Mouse (Mus musculus) Muller cell, postnatal 12 days (primary cell): ENCODE results near the gene Tas2r126.
"Not testable (repeated sequence)": the region's sequence is repeated elsewhere in the genome, so short reads cannot be mapped to it uniquely, and the experiment has no call there.

Experiments used
- DNase-seq: peaks from one replicate; pipeline ENCODE4 v3.0.0-alpha.2; 2015; ENCODE audit errors: inconsistent ontology term

Gene Tas2r126

GRCm38 (mm10) chr6:42434446-42434845, at the start of gene Tas2r126:
TSS of gene Tas2r126 (plus strand) at chr6:42434535.
- no peak for DNase-seq

- DNase-seq: no peak
Measured at GRCm38 (mm10) chr6:42385635-42386034, 48.7 kb upstream of the Tas2r126 start.

- no peak for DNase-seq
Measured at GRCm38 (mm10) chr6:42391796-42392330, 42.5 kb upstream of the Tas2r126 start.

- peak; percentile 73 for DNase-seq
Measured at GRCm38 (mm10) chr6:42395960-42396809, 38.1 kb upstream of the Tas2r126 start.

- no peak for DNase-seq
Measured at GRCm38 (mm10) chr6:42397041-42397657, 37.2 kb upstream of the Tas2r126 start.

GRCm38 (mm10) chr6:42398285-42398684, 36.0 kb upstream of the Tas2r126 start:
- DNase-seq: no peak

- DNase-seq: no peak
Measured at GRCm38 (mm10) chr6:42398998-42399397, 35.3 kb upstream of the Tas2r126 start.

GRCm38 (mm10) chr6:42399938-42400337, 34.4 kb upstream of the Tas2r126 start, which contains the start of gene Tas2r143:
TSS of gene Tas2r143 (plus strand) at chr6:42400238.
- DNase-seq: no peak

GRCm38 (mm10) chr6:42405134-42405533, 29.2 kb upstream of the Tas2r126 start, which contains the start of gene Tas2r135:
TSS of gene Tas2r135 (plus strand) at chr6:42405434.
- no peak for DNase-seq

- DNase-seq: peak; percentile 38
Measured at GRCm38 (mm10) chr6:42419443-42419842, 14.9 kb upstream of the Tas2r126 start.

GRCm38 (mm10) chr6:42421439-42421838, 12.9 kb upstream of the Tas2r126 start:
- no peak for DNase-seq

GRCm38 (mm10) chr6:42424472-42424871, 9.9 kb upstream of the Tas2r126 start:
- DNase-seq: no peak

- no peak for DNase-seq
Measured at GRCm38 (mm10) chr6:42426337-42426736, 8.0 kb upstream of the Tas2r126 start.

- peak; percentile 3 for DNase-seq
Measured at GRCm38 (mm10) chr6:42433554-42433953, 781 bp upstream of the Tas2r126 start.

- DNase-seq: no peak
Measured at GRCm38 (mm10) chr6:42435490-42435889, 1.2 kb downstream of the Tas2r126 start.

- no peak for DNase-seq
Measured at GRCm38 (mm10) chr6:42441395-42441794, 7.1 kb downstream of the Tas2r126 start.

- peak; percentile 71 for DNase-seq
Measured at GRCm38 (mm10) chr6:42444491-42444890, 10.2 kb downstream of the Tas2r126 start.

- DNase-seq: no peak
Measured at GRCm38 (mm10) chr6:42447381-42447780, 13.0 kb downstream of the Tas2r126 start.

- no peak for DNase-seq
Measured at GRCm38 (mm10) chr6:42465096-42465495, 30.8 kb downstream of the Tas2r126 start, which contains the start of gene Olfr458. TSS of gene Olfr458 (minus strand) at chr6:42465196.

- DNase-seq: no peak
Measured at GRCm38 (mm10) chr6:42470542-42470941, 36.2 kb downstream of the Tas2r126 start.

- DNase-seq: not testable (repeated sequence)
Measured at GRCm38 (mm10) chr6:42471298-42471697, 37.0 kb downstream of the Tas2r126 start.

GRCm38 (mm10) chr6:42476235-42476634, 41.9 kb downstream of the Tas2r126 start, which contains the start of gene Olfr457:
TSS of gene Olfr457 (minus strand) at chr6:42476335.
- no peak for DNase-seq
